Mouse (Mus musculus) layer of hippocampus, postnatal 36 days (tissue): ENCODE measurements around the gene Hoxc10. TPM values are rescaled to one million over a fixed set of nuclear protein-coding genes. Genes with fewer than 3 reads are reported as not detected.

ENCODE experiments used
- DNase-seq, 2 experiments: peaks; one replicate each; pipeline ENCODE4 v3.0.0; 2022
- total RNA-seq, 2 experiments: library from RNA; stranded (reverse); gene quantifications; 2 replicates each; pipeline ENCODE4 v1.2.3; 2021

Gene Hoxc10
- not detected for total RNA-seq

GRCm38 (mm10) chr15:102966776-102967311, at the start of gene Hoxc10:
TSS of gene Hoxc10 (plus strand) at chr15:102966796.
- no peak for DNase-seq

GRCm38 (mm10) chr15:102917972-102918572, 48.5 kb upstream of the Hoxc10 start:
- no peak for DNase-seq

- no peak for DNase-seq
Measured at GRCm38 (mm10) chr15:102918611-102919265, 47.9 kb upstream of the Hoxc10 start.

- DNase-seq, result no peak
Measured at GRCm38 (mm10) chr15:102919336-102920180, 47.0 kb upstream of the Hoxc10 start.

GRCm38 (mm10) chr15:102920619-102921018, 46.0 kb upstream of the Hoxc10 start:
- DNase-seq, result no peak

GRCm38 (mm10) chr15:102921053-102922011, 45.3 kb upstream of the Hoxc10 start, which contains the start of gene Hoxc13:
TSS of gene Hoxc13 (plus strand) at chr15:102921103.
- no peak for DNase-seq

GRCm38 (mm10) chr15:102922012-102922362, 44.6 kb upstream of the Hoxc10 start:
- no peak for DNase-seq

GRCm38 (mm10) chr15:102922636-102923500, 43.7 kb upstream of the Hoxc10 start:
- DNase-seq, result no peak

- no peak for DNase-seq
Measured at GRCm38 (mm10) chr15:102927032-102927645, 39.5 kb upstream of the Hoxc10 start.

- no peak for DNase-seq
Measured at GRCm38 (mm10) chr15:102931706-102932358, 34.8 kb upstream of the Hoxc10 start.

- no peak for DNase-seq
Measured at GRCm38 (mm10) chr15:102934438-102934837, 32.2 kb upstream of the Hoxc10 start.

- no peak for DNase-seq
Measured at GRCm38 (mm10) chr15:102934897-102935296, 31.7 kb upstream of the Hoxc10 start.

- no peak for DNase-seq
Measured at GRCm38 (mm10) chr15:102936279-102936972, 30.2 kb upstream of the Hoxc10 start, which contains the start of gene Hoxc12. TSS of gene Hoxc12 (plus strand) at chr15:102936757.

- no peak for DNase-seq
Measured at GRCm38 (mm10) chr15:102937036-102937666, 29.4 kb upstream of the Hoxc10 start.

- no peak for DNase-seq
Measured at GRCm38 (mm10) chr15:102939256-102940155, 27.1 kb upstream of the Hoxc10 start.

GRCm38 (mm10) chr15:102942739-102943467, 23.7 kb upstream of the Hoxc10 start:
- DNase-seq, result no peak

- no peak for DNase-seq
Measured at GRCm38 (mm10) chr15:102943468-102943813, 23.2 kb upstream of the Hoxc10 start.
